Mouse (Mus musculus) B cell, adult 2 months (primary cell): ENCODE data around the gene Kcnma1.

Experiments
- DNase-seq, 2 experiments: peaks; one replicate each; pipeline ENCODE4 v3.0.0; 2022

The Kcnma1 gene

DNA sequence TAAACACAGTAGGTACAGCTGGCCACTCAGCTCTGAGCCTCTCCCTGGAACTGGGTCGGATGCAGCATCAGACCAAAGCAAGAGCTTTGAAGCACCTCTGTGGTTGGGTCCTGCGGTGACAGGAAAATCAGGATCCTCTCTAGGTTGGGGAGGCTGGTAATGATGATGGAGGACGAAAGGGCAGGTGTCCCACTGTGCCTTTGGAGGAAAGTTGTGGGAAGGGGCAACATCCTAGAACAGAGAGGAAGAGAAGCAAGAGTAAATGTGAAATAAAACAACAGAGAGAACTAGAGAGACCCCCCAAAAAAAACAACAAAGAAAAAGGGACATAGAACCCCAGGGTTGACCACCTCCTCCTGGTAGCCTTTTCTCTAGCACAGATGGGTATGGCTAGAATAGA lies at the start of gene Kcnma1:
Kcnma1 (minus strand) TSS at position 101 of the 400 bp plus-strand sequence.
- no peak for DNase-seq

DNA sequence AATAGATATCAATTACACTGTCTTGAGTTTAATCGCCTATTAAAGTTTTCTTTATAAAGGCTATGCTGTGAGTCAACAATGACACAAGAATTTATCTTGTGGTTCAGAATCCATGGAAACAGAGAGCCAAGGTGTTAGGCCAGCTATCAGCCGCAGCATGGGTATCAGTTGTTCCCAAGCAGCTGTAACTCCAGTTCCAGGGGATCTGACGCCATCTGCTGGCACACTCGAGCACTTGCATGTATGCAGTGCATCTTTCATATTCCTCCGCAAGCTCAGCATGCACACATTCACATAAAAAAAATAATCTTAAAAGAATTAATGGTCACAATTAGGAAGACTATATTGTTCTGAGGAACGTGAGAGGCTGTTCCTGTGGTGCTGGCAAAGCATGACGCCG lies 45.5 kb upstream of the Kcnma1 start:
- no peak for DNase-seq

- no peak for DNase-seq
Measured at GRCm38 (mm10) chr14:24059287-24059686, 45.0 kb upstream of the Kcnma1 start.

- DNase-seq: no peak
Measured at GRCm38 (mm10) chr14:24051821-24052220, 37.5 kb upstream of the Kcnma1 start.

DNA sequence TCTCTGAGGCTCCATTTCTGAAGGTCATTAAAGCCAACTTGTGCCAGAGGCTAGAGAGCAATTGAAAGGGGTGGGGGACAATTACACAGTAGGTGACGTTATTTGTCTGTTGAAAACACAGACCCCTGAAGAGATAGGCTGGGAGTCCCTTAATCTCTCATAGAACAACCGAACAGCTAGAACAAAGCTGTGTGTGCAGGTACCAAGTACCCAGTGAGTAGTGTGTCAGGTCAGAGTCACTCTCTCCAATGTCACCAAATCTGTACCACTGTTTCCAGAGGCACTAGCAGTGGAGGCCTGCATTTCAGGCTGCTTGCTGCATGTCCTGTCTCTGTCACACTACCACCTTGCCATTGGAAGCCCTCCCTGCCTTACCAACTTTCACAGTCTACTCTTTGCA lies 22.3 kb upstream of the Kcnma1 start:
- no peak for DNase-seq

DNA sequence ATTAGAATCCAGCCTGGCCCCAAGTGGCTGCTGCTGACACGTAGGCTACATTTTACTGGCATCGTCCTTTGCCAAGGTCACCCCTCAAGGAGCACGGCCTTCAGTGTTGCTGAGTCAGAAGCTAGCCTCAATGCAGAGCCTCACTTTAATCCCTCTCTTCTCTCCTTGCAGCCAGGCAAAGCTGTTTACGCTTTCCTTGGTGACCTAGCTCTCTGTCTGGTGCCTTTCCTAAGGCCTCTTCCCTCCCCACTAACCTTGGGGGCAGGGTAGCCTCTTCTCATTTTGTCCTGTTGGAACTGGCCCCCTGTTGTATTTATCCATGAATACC lies 21.9 kb upstream of the Kcnma1 start:
- no peak for DNase-seq

DNA sequence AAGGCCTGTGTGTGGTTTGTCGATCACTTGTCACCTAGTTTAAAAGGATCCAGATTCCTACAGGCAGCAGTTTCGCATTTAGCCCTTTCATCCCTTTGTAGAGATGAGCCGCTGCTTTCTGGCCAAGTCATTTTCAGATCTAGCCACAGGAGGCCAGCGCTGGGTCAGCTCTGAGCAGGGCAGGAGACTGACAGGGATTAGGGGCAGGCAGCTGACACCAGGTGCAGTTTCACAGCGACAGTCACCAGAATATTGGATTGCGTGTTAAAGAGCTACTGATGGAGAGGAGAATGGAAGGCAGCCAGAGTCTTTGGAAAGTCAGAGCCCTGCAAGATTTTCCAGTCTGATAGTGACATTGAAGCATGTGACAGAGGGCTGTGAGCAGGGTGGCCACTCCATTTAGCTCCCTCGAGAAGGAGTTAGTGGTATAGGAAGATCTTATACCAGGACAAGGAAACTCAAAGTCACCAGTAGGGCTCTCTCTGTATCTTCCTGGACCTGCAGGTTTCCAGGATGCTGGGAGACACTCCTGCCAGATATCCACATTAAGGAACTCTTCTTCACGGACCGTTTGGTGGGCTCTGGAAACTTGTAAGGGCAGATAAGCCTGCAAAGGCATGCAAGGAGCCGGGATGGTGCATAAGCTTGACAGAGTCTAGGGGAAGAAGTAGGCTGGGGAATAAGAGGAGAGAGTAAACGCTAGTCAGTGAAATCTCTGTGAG lies 21.4 kb upstream of the Kcnma1 start:
- no peak for DNase-seq

GRCm38 (mm10) chr14:24032876-24033389 lies 18.6 kb upstream of the Kcnma1 start:
- DNase-seq: no peak

- no peak for DNase-seq
Measured at GRCm38 (mm10) chr14:24032201-24032600, 17.9 kb upstream of the Kcnma1 start.

- DNase-seq: no peak
Measured at GRCm38 (mm10) chr14:24020718-24021117, 6.4 kb upstream of the Kcnma1 start.

DNA sequence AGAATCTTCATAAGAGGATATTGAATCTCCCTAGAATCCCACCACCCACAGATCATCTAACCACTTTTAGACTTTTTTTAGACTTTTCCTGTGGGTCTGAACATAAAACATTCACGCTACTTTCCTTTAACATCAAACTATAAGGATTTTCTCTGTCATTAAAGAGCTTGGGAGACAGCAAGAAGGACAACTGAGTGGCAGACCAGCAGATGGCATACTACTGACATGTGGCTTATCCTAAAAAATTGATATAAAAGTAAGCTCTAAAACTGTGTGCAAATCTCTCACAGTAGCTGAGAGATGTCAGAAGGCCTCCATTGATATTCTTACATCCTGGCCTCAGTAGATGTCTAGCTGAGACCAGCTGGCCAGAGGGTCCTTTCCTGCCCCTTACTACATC lies 4.3 kb downstream of the Kcnma1 start:
- DNase-seq: no peak

DNA sequence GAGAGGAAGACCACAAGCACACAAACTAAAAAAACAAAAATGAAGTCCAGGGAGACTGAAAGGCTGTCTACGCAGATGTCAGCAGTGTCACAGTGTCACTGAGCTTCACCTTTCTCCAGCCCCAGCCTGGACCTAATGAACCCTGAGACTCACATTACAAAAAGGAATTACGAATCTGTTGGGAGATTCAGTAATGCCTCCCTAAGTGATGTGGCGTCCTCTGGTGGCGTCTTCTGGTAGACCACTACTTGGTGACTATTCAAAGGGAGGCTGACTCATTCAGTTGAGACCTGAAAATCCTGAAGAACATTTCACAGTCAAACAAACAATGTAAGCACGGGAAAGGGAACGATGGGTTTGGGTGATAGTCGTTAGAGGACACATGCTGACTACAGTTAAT lies 6.0 kb downstream of the Kcnma1 start:
- DNase-seq: no peak

DNA sequence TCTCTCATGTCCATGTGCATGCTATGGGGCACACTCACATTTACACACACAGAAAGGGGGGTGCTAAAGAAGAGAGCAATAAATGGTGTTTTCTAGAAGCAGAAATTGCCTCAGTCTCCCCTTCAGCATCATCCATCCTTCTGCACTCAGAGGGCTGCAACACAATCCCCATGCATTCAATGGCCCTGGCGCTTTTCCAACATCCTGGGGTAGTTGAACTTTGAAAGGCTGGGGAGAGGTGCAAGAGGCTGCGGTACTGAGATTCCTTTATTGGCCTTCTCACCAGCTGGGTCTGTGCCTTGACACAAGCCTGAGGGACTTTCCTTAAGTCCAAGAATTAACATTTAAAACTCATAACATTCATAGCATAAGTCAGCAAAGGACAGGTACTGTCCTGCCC lies 8.0 kb downstream of the Kcnma1 start:
- DNase-seq: no peak

DNA sequence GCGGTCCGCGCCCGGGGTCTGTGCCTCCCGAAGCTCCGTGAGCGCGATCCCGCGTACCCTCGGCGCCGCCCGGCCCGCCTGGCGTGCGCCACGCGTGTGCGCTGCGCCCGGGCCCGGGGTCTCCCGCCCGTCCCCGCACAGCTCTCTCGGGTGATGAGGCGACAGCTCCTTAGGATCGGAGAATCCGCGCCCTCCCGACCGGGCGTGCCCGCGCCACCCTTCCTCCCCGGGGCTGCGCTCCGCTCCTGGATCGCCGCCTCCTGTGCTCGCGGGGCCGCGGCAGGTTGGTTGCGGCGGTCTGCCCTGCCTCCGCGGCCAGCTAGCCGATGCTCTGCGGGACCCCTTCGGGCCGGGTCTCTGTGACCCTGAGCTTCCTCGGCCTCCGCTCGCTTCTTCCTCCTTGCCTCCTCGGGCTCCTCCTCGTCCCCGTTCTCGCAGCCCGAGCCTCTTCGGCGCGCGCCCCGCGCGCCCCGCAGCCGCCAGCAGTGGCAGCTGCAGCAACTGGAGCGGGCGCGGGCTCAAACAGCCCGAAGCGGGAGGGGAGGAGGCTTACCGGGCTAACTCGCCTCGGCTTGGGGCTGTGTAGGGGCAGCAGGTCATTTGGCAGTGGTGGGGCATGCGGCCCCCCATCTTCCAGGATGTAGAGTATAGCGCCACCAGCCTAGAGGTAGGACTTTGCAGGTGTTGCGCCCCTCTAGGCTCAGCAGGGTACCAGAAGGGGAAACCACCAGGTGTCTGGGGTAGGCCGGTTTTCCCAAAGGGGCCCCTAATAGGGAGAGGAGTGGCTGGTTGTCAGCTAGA lies 9.6 kb downstream of the Kcnma1 start:
- DNase-seq: no peak

DNA sequence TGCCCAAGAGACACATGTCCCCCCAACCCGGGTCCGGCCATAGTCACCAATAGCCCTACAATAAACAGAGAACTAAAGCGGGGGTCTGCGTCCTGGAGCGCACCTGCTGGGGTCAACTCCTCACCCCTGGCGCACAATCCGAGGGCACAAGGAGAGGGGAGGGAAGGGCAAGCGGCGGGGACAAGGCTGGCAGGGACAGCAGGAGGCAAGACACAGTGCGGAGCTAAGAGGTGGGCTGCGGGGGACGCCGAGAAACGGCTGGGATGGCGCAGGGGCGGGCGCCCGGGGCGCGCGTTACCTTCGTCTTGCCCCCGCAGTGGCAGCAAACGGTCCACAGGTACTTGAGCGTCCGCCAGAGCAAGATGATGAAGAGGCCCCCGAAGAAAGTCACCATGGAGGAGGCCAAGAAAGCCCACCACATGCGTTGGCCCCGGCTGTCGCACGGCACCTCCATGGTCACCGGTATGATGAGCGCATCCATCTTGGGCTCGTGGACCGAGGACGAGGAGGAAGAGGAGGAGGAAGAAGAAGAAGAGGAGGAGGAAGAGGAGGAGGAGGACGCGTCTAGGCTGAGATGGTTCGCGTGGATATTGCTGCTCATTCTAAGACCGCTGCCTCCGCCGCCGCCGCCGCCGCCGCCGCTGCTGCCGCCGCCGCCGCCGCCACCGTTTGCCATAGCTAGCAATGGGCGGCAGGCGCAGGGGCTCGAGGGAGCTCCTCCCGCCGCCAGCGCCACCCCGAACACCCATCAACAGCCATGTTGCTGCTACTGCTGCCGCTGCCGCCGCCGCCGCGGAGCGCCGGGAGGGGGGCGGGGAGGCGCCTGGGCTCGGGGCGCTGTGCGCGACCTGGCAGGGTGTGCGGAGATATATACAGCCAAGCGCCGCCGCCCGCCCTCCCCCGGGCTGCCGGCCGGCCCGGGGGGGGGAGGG lies 10.6 kb downstream of the Kcnma1 start:
- DNase-seq: no peak

- DNase-seq: no peak
Measured at GRCm38 (mm10) chr14:24002647-24003046, 11.6 kb downstream of the Kcnma1 start.

DNA sequence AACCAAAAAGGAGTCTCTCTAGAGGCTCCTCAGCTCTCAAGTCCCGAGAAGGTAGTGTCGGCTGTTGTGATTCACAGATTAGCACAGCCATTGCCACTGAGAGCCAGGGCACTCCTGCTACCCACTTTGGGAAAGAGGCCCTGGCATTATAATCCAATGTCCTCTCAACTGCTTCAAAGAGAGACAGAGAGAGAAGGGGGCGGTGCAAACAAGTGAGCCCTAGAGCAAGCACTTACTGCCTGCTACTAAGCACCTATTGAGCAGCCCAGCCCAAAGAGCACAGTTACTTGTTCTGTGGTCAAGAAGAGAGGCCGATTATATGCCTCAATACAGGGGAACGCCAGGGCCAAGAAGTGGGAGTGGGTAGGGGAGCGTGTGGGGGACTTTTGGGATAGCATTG lies 16.4 kb downstream of the Kcnma1 start:
- no peak for DNase-seq

- no peak for DNase-seq
Measured at GRCm38 (mm10) chr14:23995831-23996230, 18.5 kb downstream of the Kcnma1 start.

- no peak for DNase-seq
Measured at GRCm38 (mm10) chr14:23990871-23991270, 23.4 kb downstream of the Kcnma1 start.

- DNase-seq: no peak
Measured at GRCm38 (mm10) chr14:23989696-23990095, 24.6 kb downstream of the Kcnma1 start.

- no peak for DNase-seq
Measured at GRCm38 (mm10) chr14:23982205-23982604, 32.1 kb downstream of the Kcnma1 start.

DNA sequence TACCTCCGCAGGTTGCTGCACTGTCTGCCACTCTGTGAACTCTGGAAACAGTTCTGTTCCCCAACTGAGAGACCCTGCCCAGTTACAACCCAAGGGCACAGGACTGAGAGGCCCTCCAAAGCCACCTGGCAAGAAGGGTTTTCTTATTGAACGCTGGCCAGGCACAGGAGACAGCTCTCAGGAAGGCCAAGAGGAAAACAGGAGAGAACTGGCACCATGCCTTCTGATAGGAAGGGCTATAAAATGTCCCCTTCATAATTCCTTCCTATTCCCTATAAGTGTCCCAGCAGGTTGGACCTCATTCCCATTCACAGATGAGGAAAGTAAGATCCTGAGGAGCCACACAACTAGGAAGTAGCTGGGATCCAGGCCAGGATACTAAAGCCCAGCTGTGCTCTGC lies 39.6 kb downstream of the Kcnma1 start:
- no peak for DNase-seq

GRCm38 (mm10) chr14:23966471-23966870 lies 47.8 kb downstream of the Kcnma1 start:
- no peak for DNase-seq
